Mouse (Mus musculus): ENCODE results near the gene Olfr1414.
A peak's percentile ranks its signal among the peaks of the same experiment; 100 is the strongest.
"Not testable (repeated sequence)": the region's sequence is repeated elsewhere in the genome, so short reads cannot be mapped to it uniquely, and the experiment has no call there.

The Olfr1414 gene

DNA sequence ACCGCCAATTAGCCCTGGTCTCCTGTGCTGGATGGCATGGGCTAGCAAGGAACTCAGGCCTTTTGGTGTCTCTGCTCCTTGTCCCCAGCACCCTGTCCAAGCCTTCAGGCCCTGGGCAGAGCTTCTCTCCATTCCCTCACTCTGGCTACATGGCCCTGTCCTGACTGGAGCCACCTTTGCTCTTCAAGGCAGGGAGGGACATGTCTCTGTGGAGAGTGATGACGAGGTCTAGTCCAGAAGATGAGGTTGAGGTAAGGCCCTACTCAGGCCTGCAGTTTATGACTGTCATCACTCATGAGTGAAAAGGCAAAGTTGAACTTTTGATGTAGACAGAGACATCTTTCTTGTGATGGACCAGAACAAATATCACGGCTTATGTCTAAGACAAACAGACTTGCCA is at the start of gene Olfr1414:
Olfr1414 (minus strand) TSS at position 101 of the 400 bp plus-strand sequence.
- no peak for DNase-seq (ENCODE audit: low spot score in 2 of 2)

DNA sequence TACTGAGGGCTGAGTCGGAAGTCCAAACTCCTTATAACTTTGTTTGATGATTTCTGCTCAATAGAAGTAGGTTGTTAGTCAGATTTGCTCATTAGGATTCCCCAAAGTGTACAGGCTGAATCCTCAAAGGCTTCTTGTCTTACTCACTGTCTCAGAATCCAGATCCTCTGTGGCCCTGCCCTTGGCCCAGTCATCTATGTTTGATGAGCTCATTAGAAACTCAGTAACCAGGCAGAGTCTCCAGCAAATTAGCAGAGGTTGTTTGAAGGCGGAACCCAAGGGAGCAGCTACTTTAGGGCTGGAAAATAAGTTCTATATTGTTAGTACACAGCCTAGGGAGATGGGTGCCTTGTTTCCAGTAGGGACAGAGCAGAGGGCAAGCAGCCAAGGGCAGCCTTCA is 27.5 kb upstream of the Olfr1414 start:
- DNase-seq (ENCODE audit: low spot score in 2 of 2) = no peak

DNA sequence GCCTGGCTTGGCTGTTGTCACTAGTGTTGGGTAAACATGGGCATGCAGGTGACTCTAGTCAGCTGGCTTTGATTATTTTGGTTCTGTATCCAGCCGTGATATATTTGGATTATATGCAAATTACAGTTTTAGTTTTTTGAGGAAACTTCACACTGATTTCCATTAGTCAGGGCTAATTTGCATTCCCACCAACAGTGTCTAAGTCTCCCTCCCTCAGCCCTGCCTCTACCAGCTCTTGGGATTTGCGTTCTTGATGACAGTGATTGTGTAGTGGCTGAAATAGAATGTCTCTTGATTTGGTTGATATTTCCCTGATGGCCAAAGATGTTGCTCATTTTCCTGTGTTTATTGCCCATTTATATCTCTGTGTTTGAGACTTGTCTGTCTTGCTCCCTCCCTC is 20.6 kb upstream of the Olfr1414 start:
- DNase-seq (ENCODE audit: low spot score in 2 of 2) = no peak

DNA sequence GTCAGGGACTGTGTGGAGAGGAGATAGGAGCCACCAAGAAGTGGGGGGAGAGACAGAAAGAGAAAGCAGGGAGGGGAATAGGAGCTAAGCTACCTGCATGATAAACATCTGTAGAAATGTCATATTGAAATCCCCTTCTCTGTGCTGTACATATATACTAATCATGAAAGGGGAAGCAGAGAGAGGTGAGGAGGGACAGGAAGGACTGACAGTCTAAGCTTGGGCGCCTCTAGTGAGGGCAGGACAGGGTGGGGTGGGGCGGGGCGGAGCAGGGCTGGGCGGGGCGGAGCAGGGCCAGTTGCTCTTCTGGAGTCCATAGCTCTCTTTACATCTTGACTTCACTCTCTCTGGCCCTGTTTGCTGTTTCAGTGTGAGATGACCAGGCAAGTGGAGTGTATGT is 18.5 kb upstream of the Olfr1414 start:
- no peak for DNase-seq (ENCODE audit: low spot score in 2 of 2)

DNA sequence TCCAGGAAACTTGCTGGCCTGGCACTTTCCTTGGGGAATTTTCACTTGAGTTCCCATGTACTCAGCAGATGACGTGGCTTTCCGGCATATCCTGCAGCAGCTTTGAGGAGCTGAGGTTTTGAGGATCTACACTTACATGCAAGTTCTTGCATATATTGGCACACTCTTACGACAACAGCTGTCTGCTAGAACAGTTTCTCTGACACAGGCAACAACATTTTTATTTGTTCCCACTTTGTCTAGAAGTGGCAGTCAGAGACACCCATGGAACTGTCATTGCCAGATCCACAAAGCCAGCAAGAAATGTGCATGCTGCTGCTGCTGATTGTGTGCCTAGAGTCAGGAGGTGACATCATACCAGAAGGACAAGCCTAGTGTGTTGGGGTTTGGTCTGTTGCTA is 5.3 kb upstream of the Olfr1414 start:
- DNase-seq (ENCODE audit: low spot score in 2 of 2) = no peak

DNA sequence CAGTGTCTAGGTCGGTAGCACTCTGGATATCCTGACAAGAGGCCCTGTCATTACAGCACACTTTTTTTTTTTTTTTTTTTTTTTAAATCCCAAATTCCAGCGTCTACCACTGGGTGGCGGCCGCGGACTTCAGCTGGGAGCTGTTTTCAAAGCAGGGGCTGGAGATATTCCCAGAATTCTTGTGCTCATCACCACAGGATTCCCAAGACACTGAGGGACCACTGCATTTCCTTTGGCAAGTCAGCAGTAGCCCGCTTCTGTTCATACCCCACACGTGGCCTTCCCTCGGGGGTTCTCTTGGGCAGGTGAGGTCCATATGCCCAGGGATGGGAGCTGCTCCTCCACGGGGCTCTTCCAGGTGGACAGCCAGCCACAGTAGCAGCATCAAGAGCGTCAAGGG is 2.9 kb upstream of the Olfr1414 start:
- no peak for DNase-seq (ENCODE audit: low spot score in 2 of 2)

DNA sequence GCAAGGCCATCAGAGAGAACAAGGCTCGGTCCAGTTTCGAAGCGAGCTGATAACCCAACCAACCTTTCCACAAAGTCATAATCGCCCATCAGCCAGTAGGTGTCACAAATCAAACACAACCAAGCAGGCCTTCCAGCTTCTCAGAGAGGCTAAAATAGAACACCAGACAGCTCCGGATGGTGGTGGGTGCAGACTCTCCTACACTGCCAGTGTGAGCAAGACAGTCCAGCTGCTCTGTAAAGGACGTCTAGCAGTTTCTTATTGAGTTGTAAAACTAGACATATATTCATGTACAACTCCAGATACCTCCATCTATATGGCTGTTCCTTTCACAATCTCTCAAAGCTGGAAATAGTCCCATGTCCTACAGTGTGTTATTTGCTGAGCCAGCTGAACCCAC is 585 bp upstream of the Olfr1414 start:
- no peak for DNase-seq (ENCODE audit: low spot score in 2 of 2)

DNA sequence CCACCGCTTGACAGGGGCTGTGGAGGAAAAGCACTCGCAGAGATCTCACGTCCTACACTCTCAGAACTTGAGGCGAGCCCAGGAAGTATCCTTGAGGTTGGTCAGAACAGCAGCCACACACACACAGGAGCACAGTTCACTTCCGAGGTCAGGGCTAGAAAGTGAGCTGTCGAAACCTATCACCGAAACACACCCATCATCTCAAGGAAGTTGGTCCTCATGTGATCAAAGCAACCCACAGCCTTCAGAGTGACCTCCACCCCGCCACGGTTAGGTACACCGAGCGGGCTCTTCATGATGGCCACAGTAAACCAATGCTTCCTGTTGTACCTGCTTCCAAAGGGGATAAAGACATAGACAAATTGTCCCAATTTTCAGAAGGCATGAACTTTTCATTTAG is 3.1 kb downstream of the Olfr1414 start:
- DNase-seq (ENCODE audit: low spot score in 2 of 2) = no peak

DNA sequence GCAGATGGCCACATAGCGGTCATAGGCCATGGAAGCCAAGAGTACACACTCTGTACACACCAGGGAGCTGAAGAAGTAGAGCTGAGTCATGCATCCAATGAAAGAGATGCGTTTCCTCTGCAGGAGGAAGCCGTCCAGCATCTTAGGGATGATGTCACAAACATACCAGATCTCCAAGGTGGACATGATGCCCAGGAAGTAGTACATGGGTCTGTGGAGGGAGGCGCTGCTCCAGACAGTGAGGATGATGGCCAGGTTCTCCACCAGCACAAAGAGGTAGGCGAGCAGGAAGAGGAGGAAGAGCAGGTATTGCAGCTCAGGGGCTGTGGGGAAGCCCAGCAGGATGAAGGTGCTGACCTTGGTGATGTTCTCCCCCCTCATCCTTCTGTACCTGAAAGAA is 6.8 kb downstream of the Olfr1414 start:
- not testable (repeated sequence) for DNase-seq (ENCODE audit: low spot score in 2 of 2)

DNA sequence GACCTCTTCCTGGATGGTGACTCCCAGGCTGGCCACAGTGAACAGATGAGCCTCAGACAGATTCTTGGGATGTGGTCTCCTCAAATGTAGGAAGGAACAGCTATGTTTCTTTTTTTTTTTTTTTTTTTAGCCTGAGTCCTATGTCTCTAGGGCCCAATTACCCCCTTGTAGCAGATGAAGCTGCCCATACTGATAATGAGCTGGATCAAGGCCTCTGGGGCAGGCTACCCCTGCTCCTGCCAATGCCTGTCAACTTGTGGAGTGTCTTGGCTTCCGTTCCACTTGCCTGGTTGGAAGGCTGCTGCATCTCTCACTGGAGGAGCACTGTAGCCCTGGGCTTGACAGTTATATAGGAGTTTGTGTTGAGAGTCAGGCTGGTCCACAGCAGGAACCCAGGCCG is 22.5 kb downstream of the Olfr1414 start, which contains the start of gene Olfr1415:
Olfr1415 (minus strand) TSS at position 101 of the 400 bp plus-strand sequence.
- no peak for DNase-seq (ENCODE audit: low spot score in 2 of 2)

DNA sequence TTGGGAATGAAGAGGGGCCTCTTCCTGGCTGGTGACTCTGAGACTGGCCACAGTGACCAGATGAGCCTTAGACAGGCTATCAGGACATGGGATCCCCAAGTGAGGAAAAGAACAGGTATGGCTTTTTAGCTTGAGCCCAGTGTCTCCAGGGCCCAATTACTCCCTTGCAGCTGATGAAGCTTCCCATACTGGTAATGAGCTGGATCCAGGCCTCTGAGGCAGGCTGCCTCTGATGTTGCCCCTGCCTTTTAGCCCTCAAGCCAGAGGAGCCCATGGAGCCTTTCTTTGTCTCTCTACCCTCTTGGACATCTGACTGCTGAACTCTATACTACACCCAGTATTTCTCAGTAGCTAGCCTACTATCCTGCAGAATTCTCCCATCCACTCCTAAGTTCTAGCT is 33.4 kb downstream of the Olfr1414 start, which contains the start of gene Olfr1416:
Olfr1416 (minus strand) TSS at position 101 of the 400 bp plus-strand sequence.
- DNase-seq (ENCODE audit: low spot score in 2 of 2) = no peak

DNA sequence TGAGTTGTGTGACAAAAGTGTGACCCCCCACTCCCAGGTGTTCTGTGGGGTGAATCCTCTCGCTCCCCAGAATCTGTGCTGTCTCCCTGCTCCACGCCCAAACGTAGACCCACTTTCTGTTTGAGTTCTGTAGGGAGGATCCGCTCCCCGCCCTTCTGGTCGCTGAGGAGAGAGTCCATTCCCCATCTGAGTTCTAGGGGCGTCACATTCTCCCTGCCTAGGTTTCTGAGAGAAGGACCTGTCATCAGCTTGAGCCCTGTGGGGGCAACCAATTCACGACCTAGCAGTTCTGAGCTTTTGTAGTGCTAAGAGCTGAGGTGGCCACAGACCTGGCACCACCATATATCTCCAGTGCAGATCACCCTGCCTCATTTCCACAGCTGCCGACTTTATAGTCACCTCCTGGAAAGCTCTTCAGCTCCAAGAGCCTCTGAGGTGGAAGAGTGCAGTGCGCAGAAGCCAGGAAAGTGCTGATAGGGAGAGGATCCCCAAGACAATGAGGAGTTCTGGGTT is 44.3 kb downstream of the Olfr1414 start:
- DNase-seq (ENCODE audit: low spot score in 2 of 2) = no peak

DNA sequence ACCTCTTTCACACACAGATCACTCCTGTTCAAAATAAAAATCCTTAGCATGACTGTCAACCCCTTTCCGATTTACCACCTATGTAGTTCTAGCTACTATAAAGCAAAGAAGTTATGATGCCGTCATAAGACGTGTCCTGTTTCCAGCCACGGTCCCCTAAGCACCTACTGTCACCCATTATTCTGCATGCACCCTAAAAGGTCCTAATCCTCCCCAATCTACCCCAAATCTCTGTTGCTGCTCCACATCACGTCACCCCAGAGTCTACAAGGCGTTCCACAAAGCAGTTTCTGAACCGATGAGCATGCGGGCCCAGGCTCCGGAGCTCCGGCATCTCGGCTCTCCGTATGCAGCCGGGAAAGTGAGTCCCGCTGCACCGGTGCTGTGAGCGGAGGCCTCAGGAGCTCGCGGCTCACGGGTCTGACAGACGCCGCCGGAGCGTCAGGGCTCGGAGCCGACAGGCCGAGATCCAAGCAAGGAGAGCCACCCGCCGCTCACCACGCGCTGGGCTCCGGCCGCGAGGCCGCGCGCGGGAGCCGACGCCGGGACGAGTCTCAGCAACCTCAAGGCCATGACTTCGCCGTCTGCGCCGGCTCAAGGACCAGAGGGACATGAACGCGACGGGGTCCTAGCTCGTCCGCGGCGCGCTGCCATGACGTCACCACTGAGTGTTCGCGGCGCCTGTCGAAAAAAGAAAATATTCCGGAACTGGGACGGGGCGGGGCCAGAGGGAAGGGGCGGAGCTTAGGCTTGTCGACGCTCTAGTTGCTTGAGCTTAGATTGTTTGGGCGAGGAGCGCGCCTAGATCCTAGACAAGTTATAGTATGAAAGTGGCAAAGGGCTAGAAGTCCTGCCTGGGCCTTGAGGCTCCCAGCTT is 45.1 kb downstream of the Olfr1414 start, which contains the start of gene Ndufa10:
Ndufa10 (minus strand) TSS at position 696 of the 877 bp plus-strand sequence.
- DNase-seq (ENCODE audit: low spot score in 2 of 2) = peak; percentile 95 to 99

DNA sequence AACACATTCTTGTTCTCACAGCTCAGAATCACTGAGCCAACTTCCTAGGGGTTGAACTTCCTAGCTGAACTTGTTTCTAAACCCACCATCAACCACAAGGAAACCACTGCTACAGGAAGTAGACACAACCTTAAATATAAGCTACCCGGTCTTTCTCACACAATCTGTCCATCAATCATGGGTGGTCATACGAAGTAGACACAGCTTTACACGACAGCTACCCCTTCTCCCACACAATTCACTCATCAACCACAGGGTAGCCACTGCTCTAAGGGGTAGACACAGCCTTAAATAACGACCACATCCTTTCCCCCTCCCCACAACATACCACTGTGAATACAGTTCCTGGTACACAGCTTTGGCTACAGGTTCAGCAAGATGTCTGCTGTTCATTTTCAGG is 49.6 kb downstream of the Olfr1414 start:
- no peak for DNase-seq (ENCODE audit: low spot score in 2 of 2)

DNA sequence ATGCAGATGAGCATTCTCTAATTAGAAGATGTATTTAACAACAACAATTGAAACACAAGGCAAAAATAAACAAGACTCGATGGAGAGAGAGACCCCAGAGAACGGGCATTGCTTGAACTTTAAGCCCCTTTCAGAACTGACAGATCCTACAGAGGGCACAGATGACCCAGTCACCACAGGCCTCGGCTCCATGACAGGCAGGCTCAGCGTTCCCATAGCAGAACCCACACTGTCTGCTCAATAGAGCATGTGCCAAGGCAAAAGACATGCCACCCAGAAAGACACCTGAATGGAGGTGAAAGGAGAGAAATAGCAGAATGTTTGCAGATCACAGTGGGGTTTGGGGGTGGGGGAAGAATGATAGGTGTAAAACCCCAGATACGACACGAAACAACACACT is 60.0 kb downstream of the Olfr1414 start:
- DNase-seq (ENCODE audit: low spot score in 2 of 2) = no peak

DNA sequence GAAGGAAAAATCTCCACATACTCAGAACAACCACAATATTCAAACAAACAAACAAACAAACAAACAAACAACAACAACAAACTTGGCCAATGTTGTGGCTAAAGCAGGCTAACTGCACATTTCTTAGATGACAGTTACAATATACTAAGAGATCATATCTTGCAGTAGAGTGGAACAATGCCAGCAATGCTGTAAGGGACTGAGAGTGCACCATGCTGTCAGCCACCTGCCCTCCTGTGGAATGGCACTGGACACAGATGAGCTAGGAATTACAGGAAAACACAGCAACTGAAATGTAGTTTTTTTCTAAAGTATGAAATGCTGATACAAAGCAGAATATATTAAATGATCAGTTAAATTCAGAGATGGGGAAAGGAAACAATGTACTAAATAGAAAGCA is 60.7 kb downstream of the Olfr1414 start:
- DNase-seq (ENCODE audit: low spot score in 2 of 2) = no peak

All from spleen, postnatal 4 days (tissue).